Mouse (Mus musculus): ENCODE measurements around the gene Ehbp1l1.
A peak's percentile ranks its signal among the peaks of the same experiment; 100 is the strongest.

Gene Ehbp1l1

DNA sequence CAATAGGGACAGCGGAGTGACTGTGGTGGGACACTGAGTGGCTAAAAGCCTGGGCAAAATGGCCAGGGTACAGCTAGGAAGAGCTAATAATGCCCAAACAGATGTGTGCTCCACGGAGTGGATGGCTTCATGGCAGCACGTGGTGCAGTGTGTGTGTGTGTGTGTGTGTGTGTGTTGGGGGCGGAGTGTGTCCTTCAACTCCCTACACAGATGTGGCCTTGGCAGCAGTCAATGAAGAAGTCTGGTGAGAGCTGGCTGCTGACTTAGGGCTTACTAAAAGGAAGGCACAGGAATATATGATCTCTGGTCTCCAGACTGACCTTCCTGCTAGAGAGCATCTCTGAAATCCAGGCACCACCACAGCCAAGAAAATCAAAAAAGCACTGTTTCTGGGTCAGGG is 57.7 kb downstream of the Ehbp1l1 start:
- DNase-seq (ENCODE audit: extremely low spot score, low spot score): no peak

DNA sequence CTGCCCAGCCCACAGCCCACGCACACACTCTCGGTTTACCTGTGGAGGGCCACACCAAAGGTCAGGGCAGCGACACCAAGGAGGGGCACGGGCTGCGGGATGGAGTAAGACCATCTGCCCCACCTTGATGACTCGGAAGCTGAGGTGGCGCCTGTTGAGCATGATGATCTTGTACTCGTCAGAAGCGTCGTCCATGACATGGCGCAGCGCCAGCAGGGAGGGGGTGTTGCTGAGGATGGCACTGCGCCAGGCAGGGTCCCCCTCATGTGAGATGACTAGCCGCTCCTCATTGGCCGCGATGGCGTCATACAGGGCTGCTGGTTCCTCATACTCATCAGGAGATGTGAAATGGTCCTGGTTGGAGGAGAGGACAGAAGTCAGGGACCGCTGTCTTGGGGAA is 59.7 kb downstream of the Ehbp1l1 start:
- DNase-seq (ENCODE audit: extremely low spot score, low spot score): no peak

DNA sequence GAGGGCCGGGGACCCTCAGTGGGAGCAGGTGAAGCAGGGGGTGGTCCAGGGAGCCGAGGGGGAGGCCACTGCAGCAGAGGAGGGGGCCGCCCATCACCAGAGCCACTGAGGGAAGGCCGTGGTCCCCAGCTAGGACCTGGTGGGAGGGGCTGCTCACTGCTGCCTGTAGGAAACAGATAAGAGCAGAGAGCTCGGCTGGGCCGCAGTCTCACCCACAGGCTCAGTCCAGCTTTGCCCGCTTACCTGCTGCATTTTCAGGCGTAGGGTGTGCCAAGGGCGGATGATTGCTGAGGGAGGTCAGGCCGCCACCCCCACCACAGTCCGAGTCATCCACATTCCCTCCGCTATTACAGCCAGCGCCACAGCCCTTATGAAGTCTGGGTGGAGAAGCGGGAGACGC is 60.7 kb downstream of the Ehbp1l1 start:
- no peak for DNase-seq (ENCODE audit: extremely low spot score, low spot score)

DNA sequence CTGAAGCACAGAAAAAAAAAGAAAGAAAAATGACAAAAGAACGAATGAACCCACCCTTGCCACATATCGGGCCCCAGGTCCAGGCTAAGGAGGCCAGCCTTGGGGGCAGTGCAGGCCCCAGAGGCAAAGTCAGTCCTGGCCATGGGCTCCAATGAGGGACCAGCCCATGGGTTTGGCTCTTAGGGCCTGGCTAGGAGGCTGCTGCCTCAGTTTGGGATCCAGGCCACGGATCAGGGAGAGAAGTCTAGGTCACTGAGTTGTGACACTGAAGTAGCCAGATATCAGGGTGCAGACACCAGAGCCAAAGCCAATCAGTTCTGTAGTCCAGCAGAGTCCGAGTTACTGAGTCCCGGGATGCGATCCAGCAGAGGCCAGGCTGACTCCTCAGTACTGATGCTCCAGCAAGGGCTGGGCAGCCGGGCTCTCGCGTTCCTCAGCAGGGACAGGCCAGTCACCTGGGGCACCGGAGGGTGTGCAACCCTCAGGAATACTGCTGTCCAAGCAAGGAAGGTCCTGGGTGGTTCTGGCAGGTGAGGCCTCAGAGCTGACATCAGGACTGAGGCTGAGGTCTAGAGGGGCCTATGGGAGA is 61.4 kb downstream of the Ehbp1l1 start:
- no peak for DNase-seq (ENCODE audit: extremely low spot score, low spot score)

DNA sequence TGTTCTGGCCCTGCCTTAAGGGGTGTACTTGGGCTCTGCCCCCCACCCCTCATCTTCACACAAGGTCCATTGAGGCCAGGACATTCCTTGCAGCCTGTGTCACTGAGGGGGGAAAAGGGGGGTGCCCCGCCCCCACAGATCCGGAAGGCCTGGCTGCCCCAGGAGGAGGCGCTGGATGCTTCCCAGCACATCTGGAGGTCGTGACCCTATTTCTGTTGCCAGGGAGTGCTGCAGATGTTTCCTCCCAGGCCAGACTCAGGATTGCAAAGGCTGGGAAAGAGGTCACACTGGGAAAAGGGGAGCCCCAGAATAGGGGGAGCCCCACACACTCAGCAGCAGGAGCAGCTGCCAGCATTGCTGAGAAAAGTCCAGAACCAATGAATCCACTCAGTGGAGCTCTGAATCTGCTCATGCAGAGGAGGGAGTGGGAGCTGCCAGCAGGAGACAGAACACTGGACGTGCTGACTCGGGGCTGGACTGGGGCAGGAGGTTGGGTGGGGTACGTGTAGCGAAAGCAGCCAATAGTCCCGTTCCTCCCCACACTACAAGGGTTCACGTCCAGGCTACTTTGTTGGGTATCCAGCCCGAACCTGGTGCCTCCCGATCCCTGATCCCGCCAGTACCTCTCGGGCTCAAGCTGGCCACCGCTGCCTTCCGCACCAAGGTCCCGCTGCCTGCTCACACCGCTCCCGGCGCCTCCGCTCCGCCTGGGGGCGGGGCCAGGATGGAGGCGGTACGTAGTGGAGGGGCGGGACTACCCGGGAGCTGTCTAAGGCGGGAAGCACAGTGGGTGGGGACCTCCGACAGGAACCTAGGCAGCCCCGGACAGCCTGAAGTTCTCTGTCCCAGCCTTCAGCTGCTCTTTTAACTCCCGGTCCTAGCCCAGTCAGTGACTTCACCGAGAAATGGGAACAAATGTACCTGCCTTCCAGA is 62.9 kb downstream of the Ehbp1l1 start, which contains the start of gene Sipa1:
Sipa1 (minus strand) TSS at position 727 of the 933 bp plus-strand sequence.
- DNase-seq (ENCODE audit: extremely low spot score, low spot score): peak; percentile 89

DNA sequence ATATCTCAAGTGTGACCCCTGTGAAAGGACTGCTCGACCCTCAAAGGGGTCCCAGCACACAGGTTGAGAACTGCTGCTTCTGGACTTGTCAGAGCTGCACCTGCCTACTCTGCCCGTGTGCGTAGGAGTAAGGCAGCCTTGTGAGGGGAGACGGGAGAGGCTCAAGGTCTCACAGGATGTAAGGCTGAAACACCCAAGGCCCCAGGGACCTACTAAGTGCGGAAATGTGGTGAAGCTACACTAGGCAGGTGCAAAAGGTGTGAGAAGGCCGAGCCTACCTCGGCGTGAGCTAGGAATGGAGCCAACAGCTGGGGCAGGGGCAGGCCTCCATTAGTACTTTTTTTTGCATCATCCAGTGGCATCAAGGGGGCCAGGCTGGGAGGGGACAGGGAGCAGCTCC is 63.8 kb downstream of the Ehbp1l1 start:
- DNase-seq (ENCODE audit: extremely low spot score, low spot score): no peak

DNA sequence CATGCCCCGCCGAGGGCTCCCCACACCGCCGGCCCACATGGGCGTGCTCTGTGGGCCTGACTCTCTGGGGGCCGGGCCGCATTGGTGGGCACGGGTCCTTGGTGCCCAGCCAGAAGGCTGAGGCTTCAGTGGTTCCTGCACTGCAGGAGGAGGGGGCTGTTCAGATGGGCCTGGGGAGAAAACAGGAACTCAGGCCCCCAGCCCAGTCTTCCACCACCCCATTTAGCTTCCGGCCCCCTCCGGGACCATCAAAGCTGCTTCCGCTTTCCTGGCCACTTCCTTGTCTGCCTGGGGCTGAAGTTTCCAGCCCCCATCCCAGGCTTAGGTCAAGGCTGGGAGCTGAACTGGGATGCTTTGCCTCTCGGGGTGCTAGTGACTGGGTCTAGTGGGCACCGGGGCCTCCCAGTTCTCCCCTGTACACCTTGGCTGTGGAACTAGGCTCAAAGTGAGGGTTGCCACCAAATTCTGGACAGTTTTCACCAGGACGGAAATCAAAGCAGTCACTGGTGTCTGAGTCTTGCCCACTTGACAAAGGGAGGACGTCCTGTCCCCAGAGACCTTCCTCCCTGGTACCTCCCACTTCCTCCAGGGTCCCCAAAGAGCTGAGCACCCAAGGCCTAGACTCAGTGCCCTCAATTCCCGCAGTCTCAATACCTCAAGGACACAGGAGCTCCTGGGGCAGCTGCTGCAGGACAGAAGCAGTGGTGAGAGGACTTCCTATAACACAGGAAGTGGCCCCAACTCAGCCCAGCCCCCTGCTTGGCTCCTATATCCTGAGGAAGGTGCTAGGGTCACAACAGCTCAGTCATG is 65.0 kb downstream of the Ehbp1l1 start:
- DNase-seq (ENCODE audit: extremely low spot score, low spot score): no peak

Measured in neural tube, embryonic 10.5 days (tissue).